Mouse (Mus musculus): ENCODE data around the gene Yipf2. TPM values are rescaled to one million over a fixed set of nuclear protein-coding genes. Genes with fewer than 3 reads are reported as not detected.
A peak's percentile ranks its signal among the peaks of the same experiment; 100 is the strongest.

Gene Yipf2
- polyA plus RNA-seq, 1 experiment from 2014 or later, result 26.1 TPM

GRCm38 (mm10) chr9:21620229-21620628, 27.6 kb upstream of the Yipf2 start:
- Histone ChIP-seq H3K27me3 (replicated peaks; ENCODE audit: control insufficient read depth, insufficient read depth, low read length) (no peaks in the 10 kb centered on the region), H3K4me1 (ENCODE audit: control insufficient read depth, insufficient read depth, low read depth, low read length) (peaks cover 13% of the 10 kb centered on the region), H3K36me3 (ENCODE audit: control insufficient read depth, insufficient read depth, low read length) (no peaks in the 10 kb centered on the region), H3K9me3 (ENCODE audit: control insufficient read depth, low read length) (no peaks in the 10 kb centered on the region), H3K4me2 (ENCODE audit: low read length) (no peak overlapping the region), H3K27ac (ENCODE audit: low read depth, low read length) (no peak overlapping the region), H3K4me3 (ENCODE audit: low read length) (no peak overlapping the region), H3K9ac (ENCODE audit: low read depth, low read length) (no peak overlapping the region)
- ATAC-seq, result no peak
- 84% methylated on average over 4 of the region's 4 CpGs for WGBS

GRCm38 (mm10) chr9:21617066-21617465, 24.4 kb upstream of the Yipf2 start:
- no peak for ATAC-seq
- H3K9me3 ChIP-seq (ENCODE audit: control insufficient read depth, low read length), result no peaks in the 10 kb centered on the region
- peak overlapping the region; percentile 89 for H3K9ac ChIP-seq (ENCODE audit: low read depth, low read length)
- no peaks in the 10 kb centered on the region for H3K27me3 ChIP-seq (replicated peaks; ENCODE audit: control insufficient read depth, insufficient read depth, low read length)
- no peaks in the 10 kb centered on the region for H3K36me3 ChIP-seq (ENCODE audit: control insufficient read depth, insufficient read depth, low read length)
- H3K4me3 ChIP-seq (ENCODE audit: low read length), result peak overlapping the region; percentile 72
- H3K4me1 ChIP-seq (ENCODE audit: control insufficient read depth, insufficient read depth, low read depth, low read length), result peaks cover 13% of the 10 kb centered on the region
- 2% methylated on average over 10 of the region's 10 CpGs for WGBS
- peak overlapping the region; percentile 80 for H3K4me2 ChIP-seq (ENCODE audit: low read length)
- H3K27ac ChIP-seq (ENCODE audit: low read depth, low read length), result peak overlapping the region; percentile 98

- ATAC-seq, result peak; percentile 84
- no peaks in the 10 kb centered on the region for H3K36me3 ChIP-seq (ENCODE audit: control insufficient read depth, insufficient read depth, low read length)
- peak overlapping the region; percentile 80 for H3K4me2 ChIP-seq (ENCODE audit: low read length)
- H3K9me3 ChIP-seq (ENCODE audit: control insufficient read depth, low read length), result no peaks in the 10 kb centered on the region
- peak overlapping the region; percentile 89 for H3K9ac ChIP-seq (ENCODE audit: low read depth, low read length)
- H3K27ac ChIP-seq (ENCODE audit: low read depth, low read length), result peak overlapping the region; percentile 98
- H3K27me3 ChIP-seq (replicated peaks; ENCODE audit: control insufficient read depth, insufficient read depth, low read length), result no peaks in the 10 kb centered on the region
- H3K4me1 ChIP-seq (ENCODE audit: control insufficient read depth, insufficient read depth, low read depth, low read length), result peaks cover 13% of the 10 kb centered on the region
- H3K4me3 ChIP-seq (ENCODE audit: low read length), result peak overlapping the region; percentile 72
- WGBS, result under 1% methylated on average over 54 of the region's 57 CpGs
Measured at GRCm38 (mm10) chr9:21616232-21616781, 23.7 kb upstream of the Yipf2 start.

GRCm38 (mm10) chr9:21615617-21616231, 23.1 kb upstream of the Yipf2 start, which contains the start of gene Smarca4:
Gene Smarca4 (plus strand): TSS chr9:21616169.
- WGBS, result under 1% methylated on average over 44 of the region's 45 CpGs
- ATAC-seq, result peak; percentile 96
- H3K4me1 ChIP-seq (ENCODE audit: control insufficient read depth, insufficient read depth, low read depth, low read length), result peaks cover 13% of the 10 kb centered on the region
- H3K27ac ChIP-seq (ENCODE audit: low read depth, low read length), result peak within 1 kb of the TSS; percentile 98
- H3K9ac ChIP-seq (ENCODE audit: low read depth, low read length), result peak within 1 kb of the TSS; percentile 89
- H3K36me3 ChIP-seq (ENCODE audit: control insufficient read depth, insufficient read depth, low read length), result no peaks in the 10 kb centered on the region
- H3K4me3 ChIP-seq (ENCODE audit: low read length), result peak within 1 kb of the TSS; percentile 72
- H3K9me3 ChIP-seq (ENCODE audit: control insufficient read depth, low read length), result no peaks in the 10 kb centered on the region
- no peaks in the 10 kb centered on the region for H3K27me3 ChIP-seq (replicated peaks; ENCODE audit: control insufficient read depth, insufficient read depth, low read length)
- H3K4me2 ChIP-seq (ENCODE audit: low read length), result peak within 1 kb of the TSS; percentile 80

- Histone ChIP-seq H3K9me3 (ENCODE audit: control insufficient read depth, low read length) (no peaks in the 10 kb centered on the region), H3K36me3 (ENCODE audit: control insufficient read depth, insufficient read depth, low read length) (no peaks in the 10 kb centered on the region), H3K4me3 (ENCODE audit: low read length) (peak overlapping the region; percentile 72), H3K27ac (ENCODE audit: low read depth, low read length) (peak overlapping the region; percentile 96), H3K4me2 (ENCODE audit: low read length) (peak overlapping the region; percentile 80), H3K4me1 (ENCODE audit: control insufficient read depth, insufficient read depth, low read depth, low read length) (peaks cover 13% of the 10 kb centered on the region), H3K27me3 (replicated peaks; ENCODE audit: control insufficient read depth, insufficient read depth, low read length) (no peaks in the 10 kb centered on the region), H3K9ac (ENCODE audit: low read depth, low read length) (peak overlapping the region; percentile 84)
- 76% methylated on average over 15 of the region's 15 CpGs for WGBS
- no peak for ATAC-seq
Measured at GRCm38 (mm10) chr9:21614864-21615616, 22.4 kb upstream of the Yipf2 start.

GRCm38 (mm10) chr9:21609861-21610260, 17.2 kb upstream of the Yipf2 start:
- no peak overlapping the region for H3K9ac ChIP-seq (ENCODE audit: low read depth, low read length)
- H3K27me3 ChIP-seq (replicated peaks; ENCODE audit: control insufficient read depth, insufficient read depth, low read length), result no peaks in the 10 kb centered on the region
- no peaks in the 10 kb centered on the region for H3K9me3 ChIP-seq (ENCODE audit: control insufficient read depth, low read length)
- H3K36me3 ChIP-seq (ENCODE audit: control insufficient read depth, insufficient read depth, low read length), result no peaks in the 10 kb centered on the region
- H3K27ac ChIP-seq (ENCODE audit: low read depth, low read length), result no peak overlapping the region
- H3K4me1 ChIP-seq (ENCODE audit: control insufficient read depth, insufficient read depth, low read depth, low read length), result no peaks in the 10 kb centered on the region
- H3K4me3 ChIP-seq (ENCODE audit: low read length), result no peak overlapping the region
- no peak overlapping the region for H3K4me2 ChIP-seq (ENCODE audit: low read length)
- WGBS, result 90% methylated on average over 1 of the region's 1 CpGs
- no peak for ATAC-seq

- H3K27ac ChIP-seq (ENCODE audit: low read depth, low read length), result no peak overlapping the region
- H3K27me3 ChIP-seq (replicated peaks; ENCODE audit: control insufficient read depth, insufficient read depth, low read length), result no peaks in the 10 kb centered on the region
- no peak overlapping the region for H3K4me3 ChIP-seq (ENCODE audit: low read length)
- WGBS, result 67% methylated on average over 1 of the region's 1 CpGs
- H3K36me3 ChIP-seq (ENCODE audit: control insufficient read depth, insufficient read depth, low read length), result no peaks in the 10 kb centered on the region
- no peak for ATAC-seq
- H3K4me2 ChIP-seq (ENCODE audit: low read length), result no peak overlapping the region
- H3K9me3 ChIP-seq (ENCODE audit: control insufficient read depth, low read length), result no peaks in the 10 kb centered on the region
- H3K9ac ChIP-seq (ENCODE audit: low read depth, low read length), result no peak overlapping the region
- no peaks in the 10 kb centered on the region for H3K4me1 ChIP-seq (ENCODE audit: control insufficient read depth, insufficient read depth, low read depth, low read length)
Measured at GRCm38 (mm10) chr9:21606648-21607047, 14.0 kb upstream of the Yipf2 start.

- Histone ChIP-seq H3K9ac (ENCODE audit: low read depth, low read length) (no peak overlapping the region), H3K4me2 (ENCODE audit: low read length) (no peak overlapping the region), H3K36me3 (ENCODE audit: control insufficient read depth, insufficient read depth, low read length) (no peaks in the 10 kb centered on the region), H3K27ac (ENCODE audit: low read depth, low read length) (no peak overlapping the region), H3K4me1 (ENCODE audit: control insufficient read depth, insufficient read depth, low read depth, low read length) (no peaks in the 10 kb centered on the region), H3K9me3 (ENCODE audit: control insufficient read depth, low read length) (no peaks in the 10 kb centered on the region), H3K4me3 (ENCODE audit: low read length) (no peak overlapping the region), H3K27me3 (replicated peaks; ENCODE audit: control insufficient read depth, insufficient read depth, low read length) (no peaks in the 10 kb centered on the region)
- ATAC-seq, result no peak
- WGBS, result 76% methylated on average over 5 of the region's 5 CpGs
Measured at GRCm38 (mm10) chr9:21605865-21606264, 13.2 kb upstream of the Yipf2 start.

- Histone ChIP-seq H3K4me1 (ENCODE audit: control insufficient read depth, insufficient read depth, low read depth, low read length) (no peaks in the 10 kb centered on the region), H3K4me2 (ENCODE audit: low read length) (no peak overlapping the region), H3K9ac (ENCODE audit: low read depth, low read length) (no peak overlapping the region), H3K36me3 (ENCODE audit: control insufficient read depth, insufficient read depth, low read length) (no peaks in the 10 kb centered on the region), H3K27ac (ENCODE audit: low read depth, low read length) (no peak overlapping the region), H3K9me3 (ENCODE audit: control insufficient read depth, low read length) (no peaks in the 10 kb centered on the region), H3K27me3 (replicated peaks; ENCODE audit: control insufficient read depth, insufficient read depth, low read length) (no peaks in the 10 kb centered on the region), H3K4me3 (ENCODE audit: low read length) (no peak overlapping the region)
- 74% methylated on average over 5 of the region's 5 CpGs for WGBS
- no peak for ATAC-seq
Measured at GRCm38 (mm10) chr9:21604119-21604518, 11.5 kb upstream of the Yipf2 start.
